Mouse (Mus musculus): ENCODE measurements around the gene Rpl4.

DNA sequence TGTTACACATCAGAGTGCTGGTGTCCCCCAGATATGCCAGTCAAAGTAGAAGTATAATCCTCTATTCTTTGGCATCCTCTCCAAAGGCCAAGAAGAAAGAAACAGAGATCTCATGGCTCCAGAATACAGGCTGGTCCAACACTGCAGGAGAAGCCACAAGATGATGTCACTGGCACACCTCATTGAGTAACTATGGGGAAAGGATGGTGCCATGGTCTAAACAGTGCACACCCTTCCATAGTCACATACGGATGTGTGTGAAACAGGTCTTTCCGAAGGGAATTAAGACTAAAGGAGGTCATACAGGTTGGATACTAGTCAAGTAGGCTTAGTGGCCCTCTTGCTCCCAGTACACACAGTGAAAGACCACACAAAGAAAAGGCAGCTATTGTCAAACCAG is 43.5 kb downstream of the Rpl4 start:
- TF ChIP-seq CTCF (conservative IDR thresholded peaks at IDR 0.05; ENCODE audit: insufficient read depth, insufficient read length, low read depth, low read length) = no peak
- no peak for TF ChIP-seq POLR2A (IDR thresholded peaks at IDR 0.05; ENCODE audit: low read depth, low read length)
